Mouse (Mus musculus): ENCODE measurements around the gene Sfswap. TPM values are rescaled to one million over a fixed set of nuclear protein-coding genes. Genes with fewer than 3 reads are reported as not detected.

Gene Sfswap
- polyA plus RNA-seq, 1 experiment from 2014 or later = 58.5 TPM

DNA sequence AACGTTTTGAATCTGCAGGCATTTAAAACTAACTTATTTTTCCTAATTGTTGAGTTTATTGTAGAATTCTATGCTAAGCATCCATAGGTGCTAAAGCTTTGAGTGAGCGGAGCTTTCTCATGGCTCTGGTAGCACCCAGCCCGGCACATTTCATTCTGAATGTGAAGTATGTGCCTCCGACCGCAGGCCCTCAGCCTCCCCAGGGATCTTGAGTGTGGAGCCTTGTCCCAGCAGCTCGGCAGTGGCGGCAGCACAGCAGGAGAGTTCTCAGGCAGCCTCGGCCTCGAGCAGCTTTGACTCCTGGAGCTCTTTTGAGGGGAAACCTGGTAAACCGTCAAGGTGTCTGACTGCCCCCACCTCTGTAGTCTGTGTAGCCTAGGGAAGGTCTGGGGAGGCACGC, 58.3 kb downstream of the Sfswap start:
- DNase-seq (no peak), ATAC-seq (ENCODE audit: low FRiP score, low TSS enrichment) (no peak)
- H3K9ac ChIP-seq (replicated peaks; ENCODE audit: low read length) = no peak overlapping the region
- H3K4me1 ChIP-seq (ENCODE audit: control insufficient read depth, insufficient read depth, low read length) = no peaks in the 10 kb centered on the region
- WGBS = 62% methylated on average over 11 of the region's 11 CpGs
- no peak overlapping the region for H3K4me2 ChIP-seq (ENCODE audit: low read length)
- no peaks in the 10 kb centered on the region for H3K9me3 ChIP-seq (ENCODE audit: control insufficient read depth, low read length)
- H3K36me3 ChIP-seq (ENCODE audit: control insufficient read depth, insufficient read depth, low read length) = peaks cover 88% of the 10 kb centered on the region
- no peak overlapping the region for H3K27ac ChIP-seq (replicated peaks; ENCODE audit: low read depth, low read length)
- no peaks in the 10 kb centered on the region for H3K27me3 ChIP-seq (ENCODE audit: control insufficient read depth, insufficient read depth, low read length)
- H3K4me3 ChIP-seq (replicated peaks; ENCODE audit: low read depth, low read length) = no peak overlapping the region

DNA sequence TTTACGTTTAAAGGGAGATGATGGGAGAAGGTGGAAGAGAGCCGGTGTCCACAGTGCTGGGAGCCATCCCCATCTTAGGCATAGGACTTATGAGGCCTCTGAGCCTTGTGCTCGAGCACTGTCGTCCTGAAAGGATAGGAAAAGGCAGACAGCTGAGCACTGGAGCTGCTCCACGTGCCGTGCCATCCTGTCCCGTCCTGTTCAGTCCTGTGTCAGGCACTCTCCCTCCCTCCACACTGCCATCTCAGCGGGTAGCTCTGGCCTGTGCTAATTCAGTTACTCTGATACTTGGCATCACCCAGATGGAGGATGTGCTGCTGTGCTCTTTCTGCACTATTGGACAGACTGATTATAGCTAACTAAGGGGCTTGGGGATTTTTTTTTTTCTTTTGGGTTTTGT, 61.3 kb downstream of the Sfswap start:
- Histone ChIP-seq H3K4me3 (replicated peaks; ENCODE audit: low read depth, low read length) (no peak overlapping the region), H3K36me3 (ENCODE audit: control insufficient read depth, insufficient read depth, low read length) (peaks cover 84% of the 10 kb centered on the region), H3K27ac (replicated peaks; ENCODE audit: low read depth, low read length) (no peak overlapping the region), H3K27me3 (ENCODE audit: control insufficient read depth, insufficient read depth, low read length) (no peaks in the 10 kb centered on the region), H3K4me1 (ENCODE audit: control insufficient read depth, insufficient read depth, low read length) (no peaks in the 10 kb centered on the region), H3K9ac (replicated peaks; ENCODE audit: low read length) (no peak overlapping the region), H3K4me2 (ENCODE audit: low read length) (no peak overlapping the region), H3K9me3 (ENCODE audit: control insufficient read depth, low read length) (no peaks in the 10 kb centered on the region)
- DNase-seq = no peak
- 95% methylated on average over 8 of the region's 8 CpGs for WGBS
- no peak for ATAC-seq (ENCODE audit: low FRiP score, low TSS enrichment)

DNA sequence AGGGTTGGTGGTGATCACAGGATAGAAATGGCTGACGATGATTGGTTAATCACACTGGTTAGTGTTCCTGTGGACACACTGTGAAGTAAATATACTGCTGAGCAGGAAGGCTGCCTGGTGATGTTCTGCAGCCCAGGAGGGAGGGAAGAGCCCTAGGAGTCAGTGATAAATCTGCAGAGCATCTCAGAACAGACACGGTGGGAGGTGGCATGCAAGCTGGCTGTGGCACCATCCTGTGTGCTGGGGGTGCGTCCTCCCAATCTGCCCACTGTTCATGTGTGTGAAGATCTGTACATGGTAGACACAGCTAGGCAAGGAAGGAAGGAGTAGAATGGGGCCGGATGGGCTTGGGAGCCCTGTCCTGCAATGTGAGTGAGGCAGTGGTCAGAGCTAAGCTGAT, 67.6 kb downstream of the Sfswap start:
- Histone ChIP-seq H3K9ac (replicated peaks; ENCODE audit: low read length) (no peak overlapping the region), H3K27me3 (ENCODE audit: control insufficient read depth, insufficient read depth, low read length) (no peaks in the 10 kb centered on the region), H3K4me2 (ENCODE audit: low read length) (no peak overlapping the region), H3K27ac (replicated peaks; ENCODE audit: low read depth, low read length) (no peak overlapping the region), H3K4me3 (replicated peaks; ENCODE audit: low read depth, low read length) (no peak overlapping the region), H3K36me3 (ENCODE audit: control insufficient read depth, insufficient read depth, low read length) (peaks cover 81% of the 10 kb centered on the region), H3K9me3 (ENCODE audit: control insufficient read depth, low read length) (no peaks in the 10 kb centered on the region), H3K4me1 (ENCODE audit: control insufficient read depth, insufficient read depth, low read length) (no peaks in the 10 kb centered on the region)
- no peak for DNase-seq
- WGBS = 94% methylated on average over 4 of the region's 4 CpGs
- ATAC-seq (ENCODE audit: low FRiP score, low TSS enrichment) = no peak

DNA sequence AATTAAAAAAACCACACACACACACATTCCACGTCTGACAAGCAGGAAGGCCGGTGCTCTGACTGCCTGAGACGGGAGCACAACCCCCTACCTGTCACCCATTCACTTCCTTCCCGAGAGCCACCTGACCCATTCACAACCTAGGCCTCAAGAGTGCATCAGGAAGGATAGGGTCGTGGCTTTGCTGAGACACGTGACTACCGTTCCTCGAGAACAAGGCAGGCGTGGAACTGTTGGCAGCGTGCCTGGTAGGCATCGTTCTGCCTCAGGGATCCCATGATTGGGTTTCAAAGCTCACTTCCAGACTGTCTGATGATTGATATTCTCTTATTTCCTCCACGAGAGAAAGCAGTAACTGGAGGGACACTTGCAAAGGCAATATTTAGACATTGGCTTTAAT, 77.2 kb downstream of the Sfswap start:
- 60% methylated on average over 12 of the region's 12 CpGs for WGBS
- no peak for ATAC-seq (ENCODE audit: low FRiP score, low TSS enrichment)

DNA sequence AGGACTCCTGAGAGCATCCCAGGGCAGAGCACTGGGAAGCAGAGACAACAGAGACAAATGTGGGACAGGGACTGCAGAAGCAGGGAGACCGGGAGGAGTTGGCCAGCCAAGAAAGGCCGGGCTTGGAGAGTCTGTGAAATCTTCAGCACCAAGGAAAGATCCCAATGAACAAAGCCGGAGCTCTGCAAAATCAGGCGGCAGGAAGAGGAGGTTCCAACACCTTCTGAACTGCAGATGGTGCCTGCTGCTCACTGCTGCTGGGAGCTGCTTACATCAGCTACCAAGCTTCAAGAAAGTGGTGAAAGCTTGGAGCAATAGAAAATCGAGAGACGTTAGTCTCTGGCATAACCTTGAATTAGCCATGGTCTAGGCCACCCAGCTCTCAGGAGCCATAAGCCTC, 79.0 kb downstream of the Sfswap start:
- WGBS = 32% methylated on average over 6 of the region's 6 CpGs

More for the DNA sequence above, 77.2 kb downstream of the Sfswap start:
- H3K4me1 ChIP-seq (ENCODE audit: control insufficient read depth, insufficient read depth, low read length) = no peaks in the 10 kb centered on the region; the same call in 1 of the 2 replicates
- no peak overlapping the region for H3K4me2 ChIP-seq (ENCODE audit: low read length)
- H3K36me3 ChIP-seq (ENCODE audit: control insufficient read depth, insufficient read depth, low read length) = no peaks in the 10 kb centered on the region
- H3K9ac ChIP-seq (replicated peaks; ENCODE audit: low read length) = no peak overlapping the region
- peak; percentile 47 for DNase-seq
- H3K4me3 ChIP-seq (replicated peaks; ENCODE audit: low read depth, low read length) = no peak overlapping the region
- H3K27me3 ChIP-seq (ENCODE audit: control insufficient read depth, insufficient read depth, low read length) = peaks cover 10% of the 10 kb centered on the region; the same call in 1 of the 2 replicates
- H3K27ac ChIP-seq (replicated peaks; ENCODE audit: low read depth, low read length) = no peak overlapping the region
- no peaks in the 10 kb centered on the region for H3K9me3 ChIP-seq (ENCODE audit: control insufficient read depth, low read length)

DNA sequence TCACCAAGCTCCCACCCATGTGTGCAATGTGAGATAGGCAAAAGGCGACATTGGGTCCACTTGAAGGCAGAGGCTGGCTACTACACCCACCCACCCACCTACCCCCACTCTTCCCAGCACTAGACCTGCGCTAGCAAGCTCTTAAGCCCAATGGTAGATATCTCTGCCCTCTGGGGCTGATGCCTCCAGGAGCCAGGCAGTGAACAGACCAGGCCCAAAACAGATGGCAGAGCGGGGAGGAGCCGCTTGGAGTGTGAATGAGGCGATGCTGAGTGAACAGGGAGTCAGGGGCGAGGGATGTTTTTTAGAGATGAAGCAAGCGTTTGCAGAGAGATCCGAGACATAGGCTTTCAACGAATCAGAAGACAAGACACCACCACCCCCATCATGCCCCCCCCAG, 79.6 kb downstream of the Sfswap start:
- ATAC-seq (ENCODE audit: low FRiP score, low TSS enrichment) = no peak
- Histone ChIP-seq H3K4me2 (ENCODE audit: low read length) (no peak overlapping the region), H3K9me3 (ENCODE audit: control insufficient read depth, low read length) (no peaks in the 10 kb centered on the region), H3K9ac (replicated peaks; ENCODE audit: low read length) (no peak overlapping the region), H3K27me3 (ENCODE audit: control insufficient read depth, insufficient read depth, low read length) (peaks cover 10% of the 10 kb centered on the region; the same call in 1 of the 2 replicates), H3K4me3 (replicated peaks; ENCODE audit: low read depth, low read length) (no peak overlapping the region), H3K27ac (replicated peaks; ENCODE audit: low read depth, low read length) (no peak overlapping the region), H3K4me1 (ENCODE audit: control insufficient read depth, insufficient read depth, low read length) (peaks cover 9% of the 10 kb centered on the region; the same call in 1 of the 2 replicates), H3K36me3 (ENCODE audit: control insufficient read depth, insufficient read depth, low read length) (no peaks in the 10 kb centered on the region)
- DNase-seq = no peak
- 83% methylated on average over 9 of the region's 9 CpGs for WGBS

More for the DNA sequence above, 79.0 kb downstream of the Sfswap start:
- H3K36me3 ChIP-seq (ENCODE audit: control insufficient read depth, insufficient read depth, low read length) = no peaks in the 10 kb centered on the region
- H3K4me1 ChIP-seq (ENCODE audit: control insufficient read depth, insufficient read depth, low read length) = peaks cover 5% of the 10 kb centered on the region; the same call in 1 of the 2 replicates
- H3K4me2 ChIP-seq (ENCODE audit: low read length) = no peak overlapping the region
- peaks cover 10% of the 10 kb centered on the region; the same call in 1 of the 2 replicates for H3K27me3 ChIP-seq (ENCODE audit: control insufficient read depth, insufficient read depth, low read length)
- ATAC-seq (ENCODE audit: low FRiP score, low TSS enrichment) = no peak
- no peak overlapping the region for H3K9ac ChIP-seq (replicated peaks; ENCODE audit: low read length)
- H3K27ac ChIP-seq (replicated peaks; ENCODE audit: low read depth, low read length) = no peak overlapping the region
- no peak overlapping the region for H3K4me3 ChIP-seq (replicated peaks; ENCODE audit: low read depth, low read length)
- no peaks in the 10 kb centered on the region for H3K9me3 ChIP-seq (ENCODE audit: control insufficient read depth, low read length)
- DNase-seq = no peak

DNA sequence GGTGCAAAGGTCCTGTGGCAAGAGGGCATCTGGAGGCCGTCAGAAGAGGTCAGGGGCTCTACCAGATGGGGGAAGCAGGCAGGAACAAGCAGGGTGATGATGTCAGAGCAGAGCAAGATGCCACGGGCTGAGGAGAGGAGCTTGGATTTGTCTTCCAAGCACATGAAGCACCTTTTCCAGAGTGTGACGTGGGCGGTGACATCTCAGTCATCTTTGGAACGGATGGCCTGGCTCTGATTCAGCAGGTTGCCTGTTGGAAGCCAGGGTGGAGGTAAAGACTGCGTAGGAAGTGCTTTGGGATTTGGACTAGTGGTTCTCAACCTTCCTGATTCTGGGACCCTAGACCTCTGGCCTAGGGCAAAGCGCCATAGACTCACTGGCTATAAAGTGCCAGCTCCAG, 80.0 kb downstream of the Sfswap start:
- no peak for ATAC-seq (ENCODE audit: low FRiP score, low TSS enrichment)
- H3K27ac ChIP-seq (replicated peaks; ENCODE audit: low read depth, low read length) = no peak overlapping the region

DNA sequence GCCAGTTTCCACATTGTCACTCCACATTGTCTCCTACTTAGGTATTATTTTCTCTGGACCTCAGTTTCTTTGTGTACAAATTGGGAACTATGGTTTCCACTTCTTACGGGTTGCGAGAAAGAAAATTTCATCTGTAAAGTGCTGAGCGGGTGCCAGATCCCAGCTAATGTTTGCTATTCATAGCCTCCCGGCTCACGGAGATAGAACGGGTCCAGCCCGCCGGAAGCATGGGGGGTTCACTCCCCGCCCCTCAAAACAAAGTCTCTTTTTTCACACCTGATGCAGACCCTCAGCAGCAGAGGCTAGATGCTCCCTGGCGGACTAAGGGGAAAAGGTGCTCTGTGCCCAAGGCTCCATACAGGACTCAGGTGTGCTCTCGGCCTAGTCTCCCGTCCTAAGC, 82.3 kb downstream of the Sfswap start:
- peak overlapping the region; percentile 82 for H3K9ac ChIP-seq (replicated peaks; ENCODE audit: low read length)
- H3K9me3 ChIP-seq (ENCODE audit: control insufficient read depth, low read length) = no peaks in the 10 kb centered on the region
- H3K36me3 ChIP-seq (ENCODE audit: control insufficient read depth, insufficient read depth, low read length) = no peaks in the 10 kb centered on the region
- 5% methylated on average over 12 of the region's 12 CpGs for WGBS
- H3K27ac ChIP-seq (replicated peaks; ENCODE audit: low read depth, low read length) = no peak overlapping the region
- peak overlapping the region; percentile 98 for H3K4me2 ChIP-seq (ENCODE audit: low read length)
- DNase-seq = no peak
- peaks cover 13% of the 10 kb centered on the region; the same call in 1 of the 2 replicates for H3K4me1 ChIP-seq (ENCODE audit: control insufficient read depth, insufficient read depth, low read length)
- 0 out of 2 replicates have a peak, but pooled peaks have one; percentile 0 for ATAC-seq (ENCODE audit: low FRiP score, low TSS enrichment)
- H3K27me3 ChIP-seq (ENCODE audit: control insufficient read depth, insufficient read depth, low read length) = peaks cover 10% of the 10 kb centered on the region; the same call in 1 of the 2 replicates
- H3K4me3 ChIP-seq (replicated peaks; ENCODE audit: low read depth, low read length) = peak overlapping the region; percentile 80

More for the DNA sequence above, 80.0 kb downstream of the Sfswap start:
- Histone ChIP-seq H3K9me3 (ENCODE audit: control insufficient read depth, low read length) (no peaks in the 10 kb centered on the region), H3K27me3 (ENCODE audit: control insufficient read depth, insufficient read depth, low read length) (peaks cover 10% of the 10 kb centered on the region; the same call in 1 of the 2 replicates), H3K4me2 (ENCODE audit: low read length) (no peak overlapping the region), H3K4me3 (replicated peaks; ENCODE audit: low read depth, low read length) (no peak overlapping the region), H3K36me3 (ENCODE audit: control insufficient read depth, insufficient read depth, low read length) (no peaks in the 10 kb centered on the region), H3K9ac (replicated peaks; ENCODE audit: low read length) (no peak overlapping the region), H3K4me1 (ENCODE audit: control insufficient read depth, insufficient read depth, low read length) (peaks cover 9% of the 10 kb centered on the region; the same call in 1 of the 2 replicates)
- WGBS = 82% methylated on average over 7 of the region's 7 CpGs
- DNase-seq = no peak

Measured in midbrain, embryonic 14.5 days (tissue).